Mouse (Mus musculus) lung, adult 10 weeks (tissue): ENCODE data around the gene Havcr1. TPM values are rescaled to one million over a fixed set of nuclear protein-coding genes. Genes with fewer than 3 reads are reported as not detected.

Source experiments
- polyA plus RNA-seq: library from polyadenylated mRNA; stranded (reverse); fragments of 350-450 nt; fragmentation: Illumina TruSeq; extraction: RNeasy Lipid Tissue Mini Kit (QIAGEN cat#74804); gene quantifications from one replicate; pipeline ENCODE4 v1.2.3, GENCODE M21; 2014; ENCODE audit warnings: low read depth, low replicate concordance; ENCODE audit not compliant: insufficient read depth

Havcr1 gene
- 0.38 TPM for polyA plus RNA-seq

DNA sequence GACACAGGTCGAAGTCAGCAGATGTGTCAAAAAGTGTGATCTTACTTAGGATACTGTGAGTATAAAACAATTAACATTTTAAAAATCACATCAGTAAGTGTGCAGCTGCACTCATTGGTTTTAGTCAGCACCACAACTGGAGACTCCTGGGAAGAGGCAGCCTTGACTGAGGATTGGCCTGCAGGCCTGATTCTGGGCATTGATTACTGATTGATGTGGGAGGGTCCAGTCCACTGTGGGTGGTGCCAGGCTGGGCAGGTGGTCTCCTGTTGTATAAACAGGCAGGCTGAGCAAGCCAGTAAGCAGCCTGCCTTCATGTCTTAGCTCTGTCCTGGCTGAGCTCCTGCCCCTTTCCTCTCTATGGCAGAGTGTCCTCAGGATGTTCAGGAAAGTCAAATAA is at the start of gene Havcr1:
Havcr1 (plus strand) TSS at position 5 of the 400 bp plus-strand sequence.

DNA sequence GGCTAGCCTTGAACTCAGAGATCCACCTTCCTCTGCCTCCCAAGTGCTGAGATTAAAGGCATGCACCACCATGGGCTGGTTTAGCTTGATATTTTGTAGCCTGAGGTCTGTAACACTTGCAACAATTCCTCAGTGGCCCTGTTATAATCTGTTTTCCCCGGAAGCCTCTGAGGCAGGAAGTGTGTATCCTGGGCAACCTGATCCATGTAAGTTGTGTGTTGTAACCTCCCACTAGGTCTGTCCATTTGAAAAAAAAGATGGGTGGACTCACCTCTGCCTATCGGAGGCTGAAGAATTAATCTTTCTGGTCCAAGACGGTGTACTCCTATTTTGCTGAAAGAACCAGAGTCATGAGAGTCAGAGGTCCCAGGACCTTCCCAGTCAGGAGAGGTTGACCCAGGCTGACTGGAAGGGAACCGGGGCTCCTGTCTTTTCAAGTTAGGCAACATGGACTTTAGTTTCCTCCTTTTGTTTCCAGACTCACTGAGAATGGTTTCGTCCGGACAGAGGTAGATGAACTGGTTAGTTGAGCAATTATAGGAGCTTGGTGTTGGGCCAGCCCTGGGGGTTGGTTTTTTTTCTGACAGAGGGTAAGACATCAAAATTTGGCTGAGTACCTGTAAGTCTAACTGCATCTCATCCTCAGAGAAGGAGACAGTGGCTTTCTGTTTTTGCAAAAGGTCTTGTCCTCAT is 28.1 kb upstream of the Havcr1 start, which contains the start of gene Timd2:
Timd2 (minus strand) TSS at position 398 of the 693 bp plus-strand sequence.

DNA sequence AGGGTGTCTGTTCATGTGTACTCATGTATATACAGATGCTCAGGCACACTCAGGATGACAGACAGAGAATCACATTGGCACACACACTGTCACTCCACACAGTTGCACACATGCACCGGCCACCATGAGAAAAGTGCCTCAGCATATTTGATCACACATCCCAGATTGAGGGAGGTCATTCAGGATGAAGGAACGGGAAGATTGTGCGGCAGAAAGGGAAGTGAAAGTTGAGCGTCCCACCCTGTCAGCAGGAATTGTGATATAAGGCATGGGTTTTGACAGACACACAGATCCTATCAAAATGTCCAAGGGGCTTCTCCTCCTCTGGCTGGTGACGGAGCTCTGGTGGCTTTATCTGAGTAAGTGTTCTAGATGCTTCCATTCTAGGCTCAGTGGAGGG is 75.6 kb downstream of the Havcr1 start, which contains the start of gene Timd4:
Timd4 (plus strand) TSS at position 290 of the 400 bp plus-strand sequence.

Other genes starting within 250 kb of the Havcr1 start
- not detected for gene Gm12169, start 210.9 kb upstream of the Havcr1 start, polyA plus RNA-seq
- gene BC053393, start 163.5 kb upstream of the Havcr1 start, polyA plus RNA-seq = not detected
- not detected for gene Dppa1, start 105.8 kb upstream of the Havcr1 start, polyA plus RNA-seq
- not detected for gene Timd2, start 28.0 kb upstream of the Havcr1 start, polyA plus RNA-seq
- 2.4 TPM for gene Timd4, start 75.7 kb downstream of the Havcr1 start, polyA plus RNA-seq